Mouse (Mus musculus) lung, embryonic 14.5 days (tissue): Measurements from ENCODE around the gene Zyg11b. TPM values are rescaled to one million over a fixed set of nuclear protein-coding genes. Genes with fewer than 3 reads are reported as not detected.

Source experiments
- ATAC-seq: fragments of 200-750 bp; cut with Nextera tagmentation; 2 replicates; pipeline ENCODE4 v1.8.0; 2017; ENCODE audit warnings: mild to moderate bottlenecking, moderate TSS enrichment, moderate library complexity; ENCODE audit not compliant: insufficient read depth
- DNase-seq: peaks from one replicate; pipeline ENCODE4 v3.0.0-alpha.2; 2015
- H3K27ac ChIP-seq: fragments of 300-500 bp; sonication (generic); 2 replicates; pipeline ENCODE4 v1.5.1; 2014; ENCODE audit warnings: low read depth, mild to moderate bottlenecking, moderate library complexity
- H3K27me3 ChIP-seq: fragments of 300-500 bp; sonication (generic); 2 replicates; pipeline ENCODE4 v1.6.1; 2014; ENCODE audit warnings: low read length, control low read depth; ENCODE audit not compliant: insufficient read depth
- H3K36me3 ChIP-seq: fragments of 300-500 bp; sonication (generic); 2 replicates; pipeline ENCODE4 v1.6.1; 2014; ENCODE audit warnings: control low read depth; ENCODE audit not compliant: insufficient read depth
- H3K4me1 ChIP-seq: fragments of 300-500 bp; sonication (generic); 2 replicates; pipeline ENCODE4 v1.6.1; 2014; ENCODE audit warnings: antibody characterized with exemption, control low read depth; ENCODE audit not compliant: insufficient read depth
- H3K4me2 ChIP-seq: fragments of 300-500 bp; sonication (generic); 2 replicates; pipeline ENCODE4 v1.6.1; 2014; ENCODE audit warnings: mild to moderate bottlenecking
- H3K4me3 ChIP-seq: fragments of 300-500 bp; sonication (generic); 2 replicates; pipeline ENCODE4 v1.5.1; 2014; ENCODE audit warnings: low read depth, low read length
- H3K9ac ChIP-seq: fragments of 300-500 bp; sonication (generic); 2 replicates; pipeline ENCODE4 v1.6.1; 2014
- H3K9me3 ChIP-seq: fragments of 300-500 bp; sonication (generic); 2 replicates; pipeline ENCODE4 v1.6.1; 2016; ENCODE audit warnings: low read depth, low read length, control low read depth
- CTCF ChIP-seq: IDR thresholded peaks from 2 replicates; pipeline ENCODE4 v1.5.1; 2016; ENCODE audit warnings: antibody characterized with exemption, low read depth
- WGBS: fragments of 180-500 bp; shearing (Covaris S2); extraction: QIAGEN DNeasy Blood & Tissue Kit; methylation state at CpG from one replicate; pipeline ENCODE4 v1.1.7; 2014; 5-methylcytosine and 5-hydroxymethylcytosine counted together
- polyA plus RNA-seq: library from polyadenylated mRNA; unstranded; fragments of >200 nt; fragmentation: Nextera tagmentation; extraction: Ambion mirVana; gene quantifications from 2 replicates; pipeline ENCODE4 v1.2.1, GENCODE M21; 2014

The Zyg11b gene
- polyA plus RNA-seq, 1 experiment from 2014 or later, result 16.6 TPM

- H3K9ac ChIP-seq, result peak within 1 kb of the TSS; percentile 63
- under 1% methylated on average over 45 of the region's 45 CpGs for whole genome bisulfite sequencing
- peak within 1 kb of the TSS; percentile 92 for H3K27ac ChIP-seq
- ATAC-seq (peak; percentile 92), DNase-seq (peak; percentile 99)
- H3K36me3 ChIP-seq, result peaks cover 16% of the 10 kb centered on the region; the same call in 1 of the 2 replicates
- H3K9me3 ChIP-seq, result no peaks in the 10 kb centered on the region
- H3K4me3 ChIP-seq, result peak within 1 kb of the TSS; percentile 59
- TF ChIP-seq CTCF, result peak; percentile 19; the same call in 1 of the 2 replicates
- H3K27me3 ChIP-seq, result no peaks in the 10 kb centered on the region
- H3K4me1 ChIP-seq, result 0 out of 2 replicates have a peak, but pooled peaks cover 4% of the 10 kb centered on the region
- peak within 1 kb of the TSS; percentile 66 for H3K4me2 ChIP-seq
Measured at GRCm38 (mm10) chr4:108327730-108328484, 27.0 kb upstream of the Zyg11b start, which contains the start of gene Coa7. Gene Coa7, plus strand, starts transcription at chr4:108328140.

- peak; percentile 4; the same call in 1 of the 2 replicates for ATAC-seq
- H3K36me3 ChIP-seq, result peaks cover 9% of the 10 kb centered on the region; the same call in 1 of the 2 replicates
- H3K27me3 ChIP-seq, result no peaks in the 10 kb centered on the region
- H3K9me3 ChIP-seq, result no peaks in the 10 kb centered on the region
- H3K9ac ChIP-seq, result peak overlapping the region; percentile 63
- H3K4me3 ChIP-seq, result peak overlapping the region; percentile 59
- WGBS, result 35% methylated on average over 6 of the region's 6 CpGs
- peak overlapping the region; percentile 92 for H3K27ac ChIP-seq
- H3K4me2 ChIP-seq, result peak overlapping the region; percentile 66
- peak; percentile 45 for TF ChIP-seq CTCF
- H3K4me1 ChIP-seq, result 0 out of 2 replicates have a peak, but pooled peaks cover 4% of the 10 kb centered on the region
- DNase-seq, result peak; percentile 56
Measured at GRCm38 (mm10) chr4:108327071-108327579, 26.2 kb upstream of the Zyg11b start.

GRCm38 (mm10) chr4:108323588-108323987, 22.7 kb upstream of the Zyg11b start:
- Histone ChIP-seq H3K9ac (no peak overlapping the region), H3K9me3 (peaks cover 4% of the 10 kb centered on the region; the same call in 1 of the 2 replicates), H3K27me3 (no peaks in the 10 kb centered on the region), H3K4me1 (0 out of 2 replicates have a peak, but pooled peaks cover 2% of the 10 kb centered on the region), H3K4me3 (no peak overlapping the region), H3K4me2 (no peak overlapping the region), H3K36me3 (no peaks in the 10 kb centered on the region), H3K27ac (no peak overlapping the region)
- no peak for TF ChIP-seq CTCF
- 62% methylated on average over 5 of the region's 5 CpGs for WGBS
- no peak for ATAC-seq
- no peak for DNase-seq

GRCm38 (mm10) chr4:108320627-108321380, 19.9 kb upstream of the Zyg11b start:
- Histone ChIP-seq H3K9me3 (peaks cover 4% of the 10 kb centered on the region; the same call in 1 of the 2 replicates), H3K27ac (no peak overlapping the region), H3K4me3 (no peak overlapping the region), H3K36me3 (no peaks in the 10 kb centered on the region), H3K27me3 (no peaks in the 10 kb centered on the region), H3K9ac (no peak overlapping the region), H3K4me1 (no peaks in the 10 kb centered on the region), H3K4me2 (no peak overlapping the region)
- no peak for ATAC-seq
- 72% methylated on average over 7 of the region's 7 CpGs for WGBS
- no peak for DNase-seq
- no peak for TF ChIP-seq CTCF

DNA sequence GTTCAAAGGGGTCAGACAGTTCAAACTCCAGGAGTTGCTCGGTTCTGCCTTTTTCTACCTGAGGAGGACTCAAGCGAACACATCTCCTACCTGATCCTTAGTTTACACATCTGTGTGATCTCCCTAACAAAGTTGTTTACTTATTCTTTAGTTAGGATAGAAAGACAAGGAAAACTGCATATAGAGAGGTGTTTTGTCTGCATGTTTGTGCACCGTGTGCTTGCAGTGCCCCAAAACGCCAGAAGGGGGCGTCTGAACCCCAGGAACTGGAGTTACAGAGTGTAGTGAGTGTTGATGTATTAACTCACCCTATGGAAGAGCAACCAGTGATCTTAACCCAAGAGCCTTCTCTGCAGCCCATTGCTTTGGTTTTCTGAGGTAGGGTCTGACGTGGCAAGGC, 18.9 kb upstream of the Zyg11b start:
- DNase-seq, result no peak
- Histone ChIP-seq H3K27me3 (no peaks in the 10 kb centered on the region), H3K36me3 (no peaks in the 10 kb centered on the region), H3K4me2 (no peak overlapping the region), H3K4me3 (no peak overlapping the region), H3K9me3 (peaks cover 4% of the 10 kb centered on the region; the same call in 1 of the 2 replicates), H3K4me1 (no peaks in the 10 kb centered on the region), H3K27ac (no peak overlapping the region), H3K9ac (no peak overlapping the region)
- WGBS, result 69% methylated on average over 6 of the region's 6 CpGs
- no peak for ATAC-seq
- TF ChIP-seq CTCF, result peak; percentile 47

GRCm38 (mm10) chr4:108318649-108319615, 18.0 kb upstream of the Zyg11b start:
- 55% methylated on average over 7 of the region's 8 CpGs for WGBS
- TF ChIP-seq CTCF, result no peak
- ATAC-seq, result no peak

More at GRCm38 (mm10) chr4:108318649-108319615, 18.0 kb upstream of the Zyg11b start:
- no peaks in the 10 kb centered on the region for H3K27me3 ChIP-seq
- no peak overlapping the region for H3K9ac ChIP-seq
- DNase-seq, result no peak
- H3K4me2 ChIP-seq, result no peak overlapping the region
- no peaks in the 10 kb centered on the region for H3K4me1 ChIP-seq
- no peak overlapping the region for H3K4me3 ChIP-seq
- H3K36me3 ChIP-seq, result no peaks in the 10 kb centered on the region
- H3K9me3 ChIP-seq, result peaks cover 4% of the 10 kb centered on the region; the same call in 1 of the 2 replicates
- H3K27ac ChIP-seq, result no peak overlapping the region
